Mouse (Mus musculus): ENCODE data around the gene Tlr5. TPM values are rescaled to one million over a fixed set of nuclear protein-coding genes. Genes with fewer than 3 reads are reported as not detected.

The Tlr5 gene
- polyA plus RNA-seq, 1 experiment: 1.5 TPM

DNA sequence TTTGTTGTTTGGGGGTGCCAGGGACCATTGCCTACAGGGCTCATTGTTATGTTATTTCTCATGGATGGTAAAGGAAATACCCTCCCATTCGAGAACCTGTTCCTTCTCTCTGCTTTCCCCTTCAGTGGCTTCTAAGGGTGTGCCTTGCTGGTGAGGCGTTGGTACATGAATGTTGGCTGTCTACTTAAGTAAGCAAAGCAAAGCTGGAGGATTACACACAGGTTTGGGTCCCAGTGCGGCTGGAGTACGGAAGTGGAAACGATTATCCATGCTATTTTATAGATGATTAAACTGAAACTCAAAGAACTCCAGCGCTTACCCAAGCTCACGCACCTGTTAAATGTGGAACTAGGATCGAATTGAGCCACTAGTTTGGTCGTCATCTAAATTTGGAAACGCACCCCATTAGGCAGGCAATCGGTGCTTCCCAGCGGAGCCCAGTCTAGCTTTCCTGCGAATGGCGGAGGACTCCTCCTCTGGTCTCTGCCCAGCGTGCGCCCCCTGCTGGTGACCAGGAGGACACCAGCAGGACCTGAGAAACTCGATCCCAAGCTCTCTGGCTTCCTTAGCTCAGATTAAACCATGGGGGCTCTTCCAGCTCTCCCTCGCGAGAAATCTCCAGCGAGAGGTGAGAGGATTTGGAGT is 5.3 kb downstream of the Tlr5 start:
- Histone ChIP-seq H3K36me3 (ENCODE audit: control insufficient read depth, insufficient read depth, low read length, poor library complexity, severe bottlenecking) (no peaks in the 10 kb centered on the region), H3K27ac (ENCODE audit: insufficient read depth, low read length) (no peak overlapping the region), H3K27me3 (ENCODE audit: control insufficient read depth, insufficient read depth, low read length, poor library complexity, severe bottlenecking) (no peaks in the 10 kb centered on the region), H3K9me3 (replicated peaks; ENCODE audit: control insufficient read depth, insufficient read depth, low read length, poor library complexity, severe bottlenecking) (no peaks in the 10 kb centered on the region), H3K4me1 (ENCODE audit: control insufficient read depth, insufficient read depth, low read length) (no peaks in the 10 kb centered on the region), H3K4me3 (ENCODE audit: low read depth, low read length) (peak overlapping the region; percentile 58), H3K9ac (ENCODE audit: low read depth, poor library complexity, severe bottlenecking) (peak overlapping the region; percentile 70)
- peak; percentile 85 for TF ChIP-seq CTCF (IDR thresholded peaks at IDR 0.05; ENCODE audit: low read depth, low read length)
- no peak for TF ChIP-seq POLR2A (IDR thresholded peaks at IDR 0.05; ENCODE audit: insufficient read depth, low read length)
- TF ChIP-seq EP300 (IDR thresholded peaks at IDR 0.05; ENCODE audit: insufficient read depth, low read depth, low read length): 0 out of 2 replicates have a peak, but pooled peaks have one; percentile 35

DNA sequence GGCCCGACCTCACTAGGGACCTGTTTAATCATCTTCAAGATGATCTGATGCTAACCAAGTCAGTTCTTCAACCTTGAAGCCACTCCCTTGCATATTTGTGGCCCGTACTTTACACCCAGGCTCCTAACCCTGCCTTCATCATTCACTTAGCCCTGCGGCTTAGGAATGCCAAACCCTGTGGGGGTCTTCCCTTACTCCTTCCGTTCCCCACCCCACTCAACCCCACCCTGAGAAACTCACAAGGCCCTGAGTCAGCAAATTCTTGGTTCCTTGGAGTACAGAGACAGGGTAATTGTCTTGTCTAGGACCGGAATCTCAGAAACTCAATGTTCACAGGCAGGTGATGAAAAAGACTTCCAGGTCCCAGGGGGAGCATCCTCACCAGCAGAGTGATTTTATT is 6.5 kb downstream of the Tlr5 start:
- Histone ChIP-seq H3K9ac (ENCODE audit: low read depth, poor library complexity, severe bottlenecking) (no peak overlapping the region), H3K36me3 (ENCODE audit: control insufficient read depth, insufficient read depth, low read length, poor library complexity, severe bottlenecking) (no peaks in the 10 kb centered on the region), H3K9me3 (replicated peaks; ENCODE audit: control insufficient read depth, insufficient read depth, low read length, poor library complexity, severe bottlenecking) (no peaks in the 10 kb centered on the region), H3K27me3 (ENCODE audit: control insufficient read depth, insufficient read depth, low read length, poor library complexity, severe bottlenecking) (no peaks in the 10 kb centered on the region), H3K27ac (ENCODE audit: insufficient read depth, low read length) (peak overlapping the region; percentile 26; the same call in 1 of the 2 replicates), H3K4me3 (ENCODE audit: low read depth, low read length) (no peak overlapping the region), H3K4me1 (ENCODE audit: control insufficient read depth, insufficient read depth, low read length) (no peaks in the 10 kb centered on the region)
- TF ChIP-seq CTCF (IDR thresholded peaks at IDR 0.05; ENCODE audit: low read depth, low read length) (no peak), EP300 (IDR thresholded peaks at IDR 0.05; ENCODE audit: insufficient read depth, low read depth, low read length) (0 out of 2 replicates have a peak, but pooled peaks have one; percentile 50), POLR2A (IDR thresholded peaks at IDR 0.05; ENCODE audit: insufficient read depth, low read length) (no peak)

DNA sequence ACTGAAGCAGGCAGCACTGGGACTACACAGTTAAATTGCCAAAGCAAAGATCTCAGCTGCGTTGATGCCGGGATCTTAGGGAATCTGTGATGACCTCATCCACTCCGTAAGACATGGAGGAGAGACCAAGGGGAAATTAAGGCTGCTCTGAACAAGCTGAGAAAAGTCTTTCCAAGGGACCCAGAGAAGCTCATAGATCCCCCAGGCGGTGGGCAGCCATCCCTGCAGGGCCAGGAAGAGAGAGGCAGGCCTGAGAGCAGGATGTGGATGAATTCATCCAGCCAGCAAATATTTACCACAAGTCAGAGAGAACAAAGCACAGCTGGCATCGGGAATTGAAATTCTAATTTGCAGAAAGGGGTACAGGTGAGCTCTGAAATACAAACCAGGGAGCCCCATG is 8.7 kb downstream of the Tlr5 start:
- no peaks in the 10 kb centered on the region for H3K27me3 ChIP-seq (ENCODE audit: control insufficient read depth, insufficient read depth, low read length, poor library complexity, severe bottlenecking)
- TF ChIP-seq POLR2A (IDR thresholded peaks at IDR 0.05; ENCODE audit: insufficient read depth, low read length) (no peak), EP300 (IDR thresholded peaks at IDR 0.05; ENCODE audit: insufficient read depth, low read depth, low read length) (no peak), CTCF (IDR thresholded peaks at IDR 0.05; ENCODE audit: low read depth, low read length) (no peak)
- H3K4me3 ChIP-seq (ENCODE audit: low read depth, low read length): no peak overlapping the region
- H3K27ac ChIP-seq (ENCODE audit: insufficient read depth, low read length): no peak overlapping the region
- H3K4me1 ChIP-seq (ENCODE audit: control insufficient read depth, insufficient read depth, low read length): no peaks in the 10 kb centered on the region
- H3K36me3 ChIP-seq (ENCODE audit: control insufficient read depth, insufficient read depth, low read length, poor library complexity, severe bottlenecking): no peaks in the 10 kb centered on the region
- no peak overlapping the region for H3K9ac ChIP-seq (ENCODE audit: low read depth, poor library complexity, severe bottlenecking)
- H3K9me3 ChIP-seq (replicated peaks; ENCODE audit: control insufficient read depth, insufficient read depth, low read length, poor library complexity, severe bottlenecking): no peaks in the 10 kb centered on the region

DNA sequence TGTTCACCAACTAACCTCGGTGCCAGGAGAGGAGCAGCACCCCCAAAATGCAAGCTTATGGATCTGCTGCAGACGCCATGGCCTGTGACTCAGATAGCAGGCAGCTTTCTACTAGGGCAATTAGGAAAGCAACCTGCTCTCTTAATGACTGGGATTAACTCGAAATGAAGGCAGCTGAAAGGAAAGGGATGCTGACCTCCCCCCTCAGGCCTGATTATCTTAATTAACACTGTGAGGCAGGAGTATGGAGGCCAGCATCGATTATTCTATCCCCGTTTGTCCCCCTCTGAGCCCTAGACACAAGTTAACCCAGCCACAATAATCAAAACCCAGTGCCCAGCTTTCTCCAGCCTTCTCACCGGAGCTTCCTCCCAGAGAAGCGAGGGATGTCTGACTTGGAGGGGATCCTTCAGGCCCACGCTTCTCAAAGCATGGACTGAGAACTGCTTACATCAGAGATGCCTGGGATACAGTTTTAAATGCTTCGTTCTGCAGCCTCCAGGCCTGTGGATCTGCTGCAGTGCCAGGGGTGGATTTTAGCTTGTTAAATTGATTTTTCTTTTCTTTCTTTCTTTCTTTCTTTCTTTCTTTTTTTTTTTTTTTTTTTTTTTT is 10.4 kb downstream of the Tlr5 start:
- no peaks in the 10 kb centered on the region for H3K27me3 ChIP-seq (ENCODE audit: control insufficient read depth, insufficient read depth, low read length, poor library complexity, severe bottlenecking)
- TF ChIP-seq CTCF (IDR thresholded peaks at IDR 0.05; ENCODE audit: low read depth, low read length) (no peak), EP300 (IDR thresholded peaks at IDR 0.05; ENCODE audit: insufficient read depth, low read depth, low read length) (no peak), POLR2A (IDR thresholded peaks at IDR 0.05; ENCODE audit: insufficient read depth, low read length) (no peak)
- H3K27ac ChIP-seq (ENCODE audit: insufficient read depth, low read length): no peak overlapping the region
- no peaks in the 10 kb centered on the region for H3K9me3 ChIP-seq (replicated peaks; ENCODE audit: control insufficient read depth, insufficient read depth, low read length, poor library complexity, severe bottlenecking)
- H3K4me3 ChIP-seq (ENCODE audit: low read depth, low read length): no peak overlapping the region
- no peaks in the 10 kb centered on the region for H3K36me3 ChIP-seq (ENCODE audit: control insufficient read depth, insufficient read depth, low read length, poor library complexity, severe bottlenecking)
- no peaks in the 10 kb centered on the region for H3K4me1 ChIP-seq (ENCODE audit: control insufficient read depth, insufficient read depth, low read length)
- no peak overlapping the region for H3K9ac ChIP-seq (ENCODE audit: low read depth, poor library complexity, severe bottlenecking)

DNA sequence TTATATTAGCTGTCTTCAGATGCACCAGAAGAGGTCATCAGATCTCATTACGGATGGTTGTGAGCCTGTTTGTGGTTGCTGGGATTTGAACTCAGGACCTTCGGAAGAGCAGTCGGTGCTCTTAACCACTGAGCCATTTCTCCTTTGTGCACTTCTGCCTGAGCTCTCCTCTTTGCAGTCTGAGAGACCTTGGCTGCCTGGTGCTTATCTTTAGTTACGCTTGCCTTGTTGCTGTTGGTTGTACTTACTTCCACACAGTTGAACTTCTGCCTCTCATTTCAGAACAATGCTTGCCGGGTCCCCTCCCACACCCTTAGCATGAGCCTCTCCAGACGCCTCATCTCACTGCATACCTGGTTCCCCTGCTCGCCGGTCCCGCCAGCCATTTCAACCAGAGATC is 14.1 kb downstream of the Tlr5 start:
- Histone ChIP-seq H3K4me3 (ENCODE audit: low read depth, low read length) (no peak overlapping the region), H3K9ac (ENCODE audit: low read depth, poor library complexity, severe bottlenecking) (no peak overlapping the region), H3K36me3 (ENCODE audit: control insufficient read depth, insufficient read depth, low read length, poor library complexity, severe bottlenecking) (no peaks in the 10 kb centered on the region), H3K27me3 (ENCODE audit: control insufficient read depth, insufficient read depth, low read length, poor library complexity, severe bottlenecking) (no peaks in the 10 kb centered on the region), H3K4me1 (ENCODE audit: control insufficient read depth, insufficient read depth, low read length) (no peaks in the 10 kb centered on the region), H3K27ac (ENCODE audit: insufficient read depth, low read length) (no peak overlapping the region), H3K9me3 (replicated peaks; ENCODE audit: control insufficient read depth, insufficient read depth, low read length, poor library complexity, severe bottlenecking) (no peaks in the 10 kb centered on the region)
- TF ChIP-seq POLR2A (IDR thresholded peaks at IDR 0.05; ENCODE audit: insufficient read depth, low read length) (no peak), EP300 (IDR thresholded peaks at IDR 0.05; ENCODE audit: insufficient read depth, low read depth, low read length) (no peak), CTCF (IDR thresholded peaks at IDR 0.05; ENCODE audit: low read depth, low read length) (no peak)

DNA sequence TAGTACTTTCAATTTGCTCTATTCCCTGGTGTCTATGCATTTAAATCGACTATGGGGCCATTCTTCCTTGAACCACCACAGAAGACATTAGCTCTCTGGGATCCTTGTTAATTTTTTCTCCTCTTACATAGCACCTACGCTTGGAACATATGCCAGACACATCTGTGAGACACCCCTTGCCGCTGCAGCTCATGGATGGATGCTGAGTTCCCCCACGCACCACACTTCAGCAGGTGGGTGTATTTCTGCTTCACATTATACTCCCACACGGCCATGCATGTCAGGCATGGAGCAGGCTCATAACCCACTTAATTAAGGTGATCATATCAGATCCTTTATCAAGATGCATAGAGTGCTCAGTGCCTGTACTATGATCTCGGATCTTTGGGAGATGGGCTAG is 17.7 kb downstream of the Tlr5 start:
- H3K9ac ChIP-seq (ENCODE audit: low read depth, poor library complexity, severe bottlenecking): no peak overlapping the region
- no peaks in the 10 kb centered on the region for H3K36me3 ChIP-seq (ENCODE audit: control insufficient read depth, insufficient read depth, low read length, poor library complexity, severe bottlenecking)
- H3K4me3 ChIP-seq (ENCODE audit: low read depth, low read length): no peak overlapping the region
- H3K27me3 ChIP-seq (ENCODE audit: control insufficient read depth, insufficient read depth, low read length, poor library complexity, severe bottlenecking): no peaks in the 10 kb centered on the region
- no peaks in the 10 kb centered on the region for H3K9me3 ChIP-seq (replicated peaks; ENCODE audit: control insufficient read depth, insufficient read depth, low read length, poor library complexity, severe bottlenecking)
- TF ChIP-seq POLR2A (IDR thresholded peaks at IDR 0.05; ENCODE audit: insufficient read depth, low read length) (no peak), CTCF (IDR thresholded peaks at IDR 0.05; ENCODE audit: low read depth, low read length) (no peak), EP300 (IDR thresholded peaks at IDR 0.05; ENCODE audit: insufficient read depth, low read depth, low read length) (no peak)
- no peak overlapping the region for H3K27ac ChIP-seq (ENCODE audit: insufficient read depth, low read length)
- no peaks in the 10 kb centered on the region for H3K4me1 ChIP-seq (ENCODE audit: control insufficient read depth, insufficient read depth, low read length)
